Mouse (Mus musculus) CD4-positive naive resting alpha-beta T cell, adult 76 days (primary cell): ENCODE measurements around the gene Samd14. TPM values are rescaled to one million over a fixed set of nuclear protein-coding genes. Genes with fewer than 3 reads are reported as not detected.

ENCODE experiments used
- total RNA-seq: library from RNA; stranded (reverse); gene quantifications from one replicate; pipeline ENCODE4 v1.2.4, GENCODE M21; 2023

The Samd14 gene
- 0.50 TPM for total RNA-seq

DNA sequence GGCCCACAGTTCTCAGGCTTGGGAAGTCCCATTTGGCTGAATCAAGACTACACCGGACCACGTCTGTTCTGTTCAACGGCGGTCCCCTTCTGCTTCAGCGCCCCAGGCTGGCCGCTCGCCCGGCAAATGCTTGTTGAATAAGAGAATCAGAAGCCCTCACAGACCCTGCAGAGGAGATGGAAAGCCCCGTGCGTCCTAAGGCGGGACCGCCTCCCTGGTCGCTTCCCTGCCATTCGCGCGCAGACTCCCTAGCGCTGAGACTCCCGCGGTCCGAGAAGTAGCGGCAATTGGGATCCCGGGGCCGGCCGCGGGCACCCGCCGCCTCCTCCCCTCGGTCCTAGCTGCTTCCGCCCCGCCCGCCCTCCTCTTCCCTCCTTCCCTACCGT is at the start of gene Samd14:
Gene Samd14 (plus strand): TSS at position 251 of the 386 bp plus-strand sequence.

DNA sequence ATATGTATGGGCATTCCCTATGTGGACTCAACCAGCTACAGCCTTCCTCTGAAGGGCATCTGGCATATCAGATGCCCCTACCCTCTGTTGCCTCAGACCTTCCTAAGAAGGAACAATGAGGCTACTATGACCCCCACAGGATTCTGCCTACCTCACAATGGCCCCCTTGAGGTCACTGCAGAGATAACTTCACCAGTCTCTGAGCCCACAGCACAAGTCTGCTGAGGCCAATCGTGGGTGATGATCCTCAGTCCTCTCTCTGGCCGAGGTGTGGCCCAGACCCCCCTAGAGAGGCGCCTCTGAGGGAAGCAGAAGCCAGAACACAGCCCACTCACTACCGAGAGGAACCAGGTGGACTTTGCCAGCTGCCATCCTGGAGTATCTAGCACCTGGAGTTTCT is 42.3 kb upstream of the Samd14 start, which contains the start of gene Hils1:
Gene Hils1 (plus strand): TSS at position 175 of the 400 bp plus-strand sequence.

DNA sequence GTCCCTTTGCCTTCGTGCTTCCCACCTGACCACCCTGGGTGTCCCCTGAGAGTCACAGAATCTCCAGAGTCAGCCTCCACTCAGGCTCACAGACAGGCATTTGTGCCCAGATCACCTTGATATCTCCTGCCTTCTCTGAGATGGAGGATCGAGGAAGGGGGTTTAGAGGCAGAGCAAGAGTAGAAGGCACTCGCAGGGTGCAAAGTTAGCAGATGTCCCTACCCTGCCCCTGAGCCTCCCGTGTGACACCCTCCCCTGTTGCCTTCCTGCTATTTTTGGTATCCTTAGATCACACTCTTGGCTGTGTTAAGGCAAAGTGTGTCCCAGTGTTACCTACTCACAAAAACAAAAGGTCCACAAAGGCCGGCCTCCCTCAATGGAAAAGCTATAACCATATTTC is 33.5 kb upstream of the Samd14 start, which contains the start of gene Sgca:
Gene Sgca (minus strand): TSS at position 129 of the 400 bp plus-strand sequence.

DNA sequence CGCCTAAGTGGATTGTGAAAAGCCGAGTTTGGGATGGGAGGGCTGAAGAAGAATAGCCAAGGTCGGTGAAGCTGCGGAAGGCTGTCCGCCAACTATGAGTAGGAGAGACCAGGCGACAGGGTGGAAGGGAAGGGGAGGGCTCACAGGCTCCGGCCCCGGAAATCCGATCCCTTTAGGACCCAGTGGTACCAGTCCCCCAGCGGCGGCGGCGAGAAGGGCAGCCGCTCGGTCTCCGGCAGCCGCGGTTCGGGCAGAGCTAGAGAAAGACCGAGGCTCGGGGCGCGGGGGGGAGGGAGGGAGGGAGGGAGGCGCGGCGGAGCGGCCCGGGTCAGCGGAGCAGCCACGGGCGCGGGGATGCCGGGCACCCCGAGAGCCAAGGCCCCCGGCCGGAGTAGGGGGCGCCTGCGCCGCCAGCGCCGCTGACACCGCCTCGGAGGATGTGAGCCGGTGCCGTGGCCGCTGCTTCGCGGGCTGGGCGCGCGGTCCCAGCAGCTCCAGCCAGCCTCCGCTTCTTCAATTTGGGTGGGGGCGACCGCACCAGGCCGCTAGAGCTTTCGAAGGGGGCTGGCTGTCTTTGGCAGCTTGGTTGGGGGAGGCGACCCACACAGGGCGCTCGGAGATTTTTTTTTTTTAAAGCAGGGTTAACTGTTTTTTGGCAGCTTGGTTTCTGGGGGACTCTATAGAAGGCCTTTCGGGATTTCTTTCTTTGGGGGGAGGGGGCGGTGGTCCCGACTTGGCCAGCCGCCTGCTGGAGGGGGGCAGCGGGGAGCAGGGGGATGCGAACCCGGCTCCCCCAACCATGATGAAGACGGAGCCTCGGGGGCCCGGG is 18.7 kb upstream of the Samd14 start, which contains the start of gene Ppp1r9b:
Gene Ppp1r9b (plus strand): TSS at position 287 of the 829 bp plus-strand sequence.

DNA sequence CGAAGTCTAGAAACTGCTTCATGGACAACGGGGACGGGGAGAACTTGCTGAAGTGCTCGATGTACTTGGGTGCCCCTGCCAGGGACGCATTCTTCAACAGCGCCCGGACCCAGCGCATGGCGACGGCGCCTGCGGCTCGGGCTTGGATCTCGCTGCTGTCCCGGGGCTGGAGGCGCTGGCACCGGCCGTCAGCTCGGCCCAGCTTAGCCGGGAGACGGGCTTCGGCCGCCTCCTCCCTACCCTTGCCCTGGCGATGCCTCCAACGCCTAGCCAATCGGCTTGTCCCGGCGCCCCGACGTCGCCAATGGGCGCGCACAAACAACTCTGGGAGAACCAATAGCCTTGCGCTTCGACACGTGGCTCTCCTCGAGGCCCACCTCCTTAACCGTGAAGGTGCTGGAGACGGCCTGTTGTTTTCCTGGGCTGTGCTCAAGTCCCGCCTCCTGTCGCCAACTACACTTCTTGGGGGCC is 31.5 kb downstream of the Samd14 start, which contains the start of gene Pdk2:
Gene Pdk2 (minus strand): TSS at position 216 of the 471 bp plus-strand sequence.

Other genes starting within 250 kb of the Samd14 start
- not detected for gene Tmem92, start 227.2 kb upstream of the Samd14 start, total RNA-seq
- 0.91 TPM for gene Col1a1, start 73.7 kb upstream of the Samd14 start, total RNA-seq
- not detected for gene Hils1, start 42.3 kb upstream of the Samd14 start, total RNA-seq
- not detected for gene Sgca, start 33.6 kb upstream of the Samd14 start, total RNA-seq
- gene Ppp1r9b, start 18.8 kb upstream of the Samd14 start, total RNA-seq = 111 TPM
- gene Pdk2, start 31.5 kb downstream of the Samd14 start, total RNA-seq = 12.2 TPM
- gene Itga3, start 66.9 kb downstream of the Samd14 start, total RNA-seq = 4.0 TPM
- gene Dlx3, start 110.2 kb downstream of the Samd14 start, total RNA-seq = not detected
- gene Dlx4, start 136.4 kb downstream of the Samd14 start, total RNA-seq = not detected